Mouse (Mus musculus) erythroid progenitor cell, adult 5-6 weeks (primary cell): ENCODE measurements around the gene Herc6. TPM values are rescaled to one million over a fixed set of nuclear protein-coding genes. Genes with fewer than 3 reads are reported as not detected.

ENCODE experiments used
- ATAC-seq: replicated peaks from 2 replicates; pipeline ENCODE4 v1.8.0; 2016; ENCODE audit warnings: moderate number of reproducible peaks, mild to moderate bottlenecking, moderate TSS enrichment, inconsistent platforms; ENCODE audit not compliant: poor library complexity, low FRiP score, severe bottlenecking
- total RNA-seq, 2 experiments: library from RNA; stranded (forward) in 1 of 2; stranded (reverse) in 1 of 2; fragments of 150-400 nt in 1 of 2; fragments of 186-747, 209-891 nt in 1 of 2; gene quantifications; 2 replicates each; pipeline versions ENCODE4 v1.2.3 to v1.2.4; 2015 to 2017; ENCODE audit warnings: low replicate concordance in 2 of 2

Gene Herc6
- total RNA-seq, 2 experiments from 2014 or later, result 47.8 to 64.6 TPM

- ATAC-seq, result peak; percentile 63; the same call in 1 of the 2 replicates
Observed at GRCm38 (mm10) chr6:57570170-57570974, 10.4 kb upstream of the Herc6 start.

GRCm38 (mm10) chr6:57571587-57571986, 9.2 kb upstream of the Herc6 start:
- ATAC-seq, result no peak

- peak; percentile 39; the same call in 1 of the 2 replicates for ATAC-seq
Observed at GRCm38 (mm10) chr6:57581595-57581994, 795 bp downstream of the Herc6 start.

- peak; percentile 53 for ATAC-seq
Observed at GRCm38 (mm10) chr6:57582356-57582755, 1.6 kb downstream of the Herc6 start.

GRCm38 (mm10) chr6:57605546-57606307, 24.9 kb downstream of the Herc6 start:
- ATAC-seq, result no peak

- ATAC-seq, result no peak
Observed at GRCm38 (mm10) chr6:57607999-57608398, 27.2 kb downstream of the Herc6 start.

- ATAC-seq, result 0 out of 2 replicates have a peak, but pooled peaks have one; percentile 49
Observed at GRCm38 (mm10) chr6:57609631-57610030, 28.8 kb downstream of the Herc6 start.

GRCm38 (mm10) chr6:57615788-57616187, 35.0 kb downstream of the Herc6 start:
- ATAC-seq, result no peak

GRCm38 (mm10) chr6:57639531-57639930, 58.7 kb downstream of the Herc6 start:
- no peak for ATAC-seq

GRCm38 (mm10) chr6:57641789-57642188, 61.0 kb downstream of the Herc6 start:
- ATAC-seq, result peak; percentile 77

GRCm38 (mm10) chr6:57647256-57647655, 66.5 kb downstream of the Herc6 start:
- no peak for ATAC-seq

GRCm38 (mm10) chr6:57661295-57661694, 80.5 kb downstream of the Herc6 start:
- ATAC-seq, result no peak

GRCm38 (mm10) chr6:57684156-57684555, 103.4 kb downstream of the Herc6 start:
- no peak for ATAC-seq

GRCm38 (mm10) chr6:57691467-57692261, 110.9 kb downstream of the Herc6 start, which contains the start of gene Pyurf:
Gene Pyurf (minus strand): TSS chr6:57692078.
- peak; percentile 94 for ATAC-seq

GRCm38 (mm10) chr6:57693116-57693515, 112.3 kb downstream of the Herc6 start:
- no peak for ATAC-seq

GRCm38 (mm10) chr6:57701686-57702085, 120.9 kb downstream of the Herc6 start:
- no peak for ATAC-seq

- peak; percentile 33 for ATAC-seq
Observed at GRCm38 (mm10) chr6:57702376-57702742, 121.6 kb downstream of the Herc6 start, which contains the start of gene Lancl2. Gene Lancl2 (plus strand): TSS chr6:57702540.

- ATAC-seq, result peak; percentile 93
Observed at GRCm38 (mm10) chr6:57702743-57703499, 122.1 kb downstream of the Herc6 start.

- peak; percentile 2; the same call in 1 of the 2 replicates for ATAC-seq
Observed at GRCm38 (mm10) chr6:57703703-57704102, 122.9 kb downstream of the Herc6 start.
